Mouse (Mus musculus) neural tube, embryonic 14.5 days (tissue): ENCODE data around the gene Gm49325. TPM values are rescaled to one million over a fixed set of nuclear protein-coding genes. Genes with fewer than 3 reads are reported as not detected.

ENCODE experiments used
- ATAC-seq: fragments of 200-750 bp; cut with Nextera tagmentation; 2 replicates; pipeline ENCODE4 v1.8.0; 2017; ENCODE audit warnings: low read depth, mild to moderate bottlenecking, moderate TSS enrichment, moderate library complexity
- H3K27ac ChIP-seq: fragments of 300-500 bp; sonication (generic); 2 replicates; pipeline ENCODE4 v1.5.1; 2014; ENCODE audit warnings: low read depth, mild to moderate bottlenecking, control low read depth, low read length, moderate library complexity, mixed read lengths
- H3K27me3 ChIP-seq: fragments of 300-500 bp; sonication (generic); 2 replicates; pipeline ENCODE4 v1.6.1; 2014; ENCODE audit warnings: low read length; ENCODE audit not compliant: control insufficient read depth, insufficient read depth
- H3K36me3 ChIP-seq: fragments of 300-500 bp; sonication (generic); 2 replicates; pipeline ENCODE4 v1.6.1; 2014; ENCODE audit warnings: low read length, mixed read lengths; ENCODE audit not compliant: control insufficient read depth, insufficient read depth
- H3K4me1 ChIP-seq: fragments of 300-500 bp; sonication (generic); 2 replicates; pipeline ENCODE4 v1.6.1; 2014; ENCODE audit warnings: low read length; ENCODE audit not compliant: control insufficient read depth, insufficient read depth
- H3K4me2 ChIP-seq: fragments of 300-500 bp; sonication (generic); 2 replicates; pipeline ENCODE4 v1.6.1; 2014; ENCODE audit warnings: mild to moderate bottlenecking, low read depth, low read length, control low read depth
- H3K4me3 ChIP-seq: fragments of 300-500 bp; sonication (generic); 2 replicates; pipeline ENCODE4 v1.5.1; 2014; ENCODE audit warnings: low read depth, low read length, control low read depth, mixed read lengths
- H3K9ac ChIP-seq: fragments of 300-500 bp; sonication (generic); replicated peaks from 2 replicates; pipeline ENCODE4 v1.6.1; 2014; ENCODE audit warnings: low read depth, mild to moderate bottlenecking, control low read depth, low read length, mixed read lengths
- H3K9me3 ChIP-seq: fragments of 300-500 bp; sonication (generic); 2 replicates; pipeline ENCODE4 v1.6.1; 2016; ENCODE audit warnings: low read length; ENCODE audit not compliant: control insufficient read depth
- WGBS: fragments of 180-500 bp; shearing (Covaris S2); extraction: QIAGEN DNeasy Blood & Tissue Kit; methylation state at CpG from one replicate; pipeline ENCODE4 v1.1.7; 2014; 5-methylcytosine and 5-hydroxymethylcytosine counted together
- polyA plus RNA-seq: library from polyadenylated mRNA; unstranded; fragments of >200 nt; fragmentation: Nextera tagmentation; extraction: Ambion mirVana; gene quantifications from 2 replicates; pipeline ENCODE4 v1.2.1, GENCODE M21; 2014

The Gm49325 gene
- polyA plus RNA-seq, 1 experiment from 2014 or later, result 2.7 TPM

DNA sequence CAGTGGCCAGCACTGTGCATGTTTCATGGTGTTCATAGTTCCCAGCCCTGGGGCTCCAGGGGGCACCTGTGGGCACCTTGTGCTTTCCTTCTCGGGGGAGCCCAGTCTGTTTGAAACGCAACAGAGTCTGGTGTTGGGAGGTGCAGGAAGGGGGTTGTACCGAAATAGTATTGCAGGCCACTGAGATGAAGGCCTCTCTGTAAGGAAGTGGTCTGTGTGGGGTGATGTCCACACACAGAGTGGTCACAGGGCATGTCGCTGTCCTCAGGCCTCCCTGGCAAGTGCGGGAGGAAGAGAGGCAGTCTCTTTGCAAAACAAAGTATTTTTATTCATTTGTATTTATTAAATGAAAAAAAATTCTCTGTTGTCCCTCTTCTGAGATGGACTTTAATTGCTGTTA is 39.6 kb downstream of the Gm49325 start:
- H3K27me3 ChIP-seq, result no peaks in the 10 kb centered on the region
- no peak overlapping the region for H3K4me3 ChIP-seq
- H3K27ac ChIP-seq, result no peak overlapping the region
- H3K36me3 ChIP-seq, result peaks cover 42% of the 10 kb centered on the region
- ATAC-seq, result no peak
- H3K9ac ChIP-seq, result no peak overlapping the region
- 88% methylated on average over 5 of the region's 5 CpGs for WGBS
- H3K4me2 ChIP-seq, result no peak overlapping the region
- 0 out of 2 replicates have a peak, but pooled peaks cover 5% of the 10 kb centered on the region for H3K4me1 ChIP-seq
- no peaks in the 10 kb centered on the region for H3K9me3 ChIP-seq

DNA sequence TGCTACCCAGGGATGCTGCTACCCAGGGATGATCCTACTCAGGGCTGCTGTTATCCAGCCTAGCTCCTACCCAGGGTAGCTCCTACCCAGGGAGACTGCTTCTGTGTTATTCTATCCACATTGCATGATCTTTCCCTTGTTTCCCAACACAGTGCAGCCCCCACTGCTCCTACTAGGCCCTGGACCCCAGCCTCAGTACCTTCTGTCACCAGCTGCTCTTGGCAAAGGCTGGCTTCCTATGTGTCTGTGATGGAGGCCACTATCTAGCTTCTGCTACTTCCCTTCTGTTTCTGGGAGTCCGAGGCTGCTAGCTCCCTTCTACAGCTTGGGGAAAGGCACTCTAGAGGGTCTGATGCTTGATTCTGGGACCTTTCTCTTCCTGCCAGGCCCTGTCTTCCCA is 41.5 kb downstream of the Gm49325 start:
- Histone ChIP-seq H3K4me2 (no peak overlapping the region), H3K27me3 (no peaks in the 10 kb centered on the region), H3K36me3 (peaks cover 32% of the 10 kb centered on the region), H3K9me3 (no peaks in the 10 kb centered on the region), H3K4me3 (no peak overlapping the region), H3K27ac (no peak overlapping the region), H3K4me1 (0 out of 2 replicates have a peak, but pooled peaks cover 5% of the 10 kb centered on the region), H3K9ac (no peak overlapping the region)
- ATAC-seq, result no peak
- WGBS, result 63% methylated on average over 1 of the region's 1 CpGs

DNA sequence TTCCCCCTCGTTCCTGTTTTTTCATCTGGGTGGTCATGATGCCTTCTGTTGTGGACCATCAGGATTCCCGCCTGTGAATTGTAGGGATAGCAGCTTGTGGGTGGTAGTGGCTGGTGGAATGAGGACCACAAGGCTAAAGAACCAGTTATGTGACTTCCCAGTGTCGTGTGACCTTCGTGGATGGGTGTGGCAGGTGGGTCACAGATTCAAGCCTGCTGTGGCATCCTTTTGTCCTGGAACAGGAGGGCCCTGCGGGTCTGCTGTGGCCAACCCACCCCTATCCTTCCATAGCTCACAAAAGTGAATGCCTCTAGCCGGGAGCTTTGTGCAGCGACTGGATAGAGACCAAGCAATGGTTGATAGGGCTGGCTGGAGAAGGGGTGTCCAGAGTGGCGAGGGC is 41.9 kb downstream of the Gm49325 start:
- Histone ChIP-seq H3K4me1 (0 out of 2 replicates have a peak, but pooled peaks cover 5% of the 10 kb centered on the region), H3K4me2 (no peak overlapping the region), H3K27me3 (no peaks in the 10 kb centered on the region), H3K9ac (no peak overlapping the region), H3K27ac (no peak overlapping the region), H3K9me3 (no peaks in the 10 kb centered on the region), H3K36me3 (peaks cover 30% of the 10 kb centered on the region), H3K4me3 (no peak overlapping the region)
- no peak for ATAC-seq
- 88% methylated on average over 8 of the region's 8 CpGs for WGBS

DNA sequence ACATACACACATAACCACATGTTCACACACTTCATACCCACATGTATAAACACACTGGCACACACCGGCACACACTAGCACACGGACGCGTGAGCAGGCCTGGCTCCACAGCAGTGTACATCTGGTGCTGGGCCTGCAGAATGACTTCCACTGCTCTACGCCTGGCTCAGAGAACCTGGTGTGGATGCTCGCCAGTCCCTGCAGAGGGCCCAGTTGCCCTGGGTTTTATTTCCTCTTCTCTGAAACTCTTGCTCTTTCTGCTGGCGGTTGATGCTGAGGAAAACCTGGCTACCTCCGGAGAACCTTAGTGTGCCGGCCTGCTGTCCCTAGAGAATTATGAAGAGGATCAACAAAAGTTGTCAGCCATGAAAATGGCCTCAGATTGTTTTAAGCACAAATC is 46.0 kb downstream of the Gm49325 start:
- no peak overlapping the region for H3K27ac ChIP-seq
- 91% methylated on average over 9 of the region's 9 CpGs for WGBS
- no peak for ATAC-seq
- no peak overlapping the region for H3K4me2 ChIP-seq
- H3K27me3 ChIP-seq, result no peaks in the 10 kb centered on the region
- no peaks in the 10 kb centered on the region for H3K9me3 ChIP-seq
- H3K9ac ChIP-seq, result no peak overlapping the region
- H3K36me3 ChIP-seq, result no peaks in the 10 kb centered on the region
- no peak overlapping the region for H3K4me3 ChIP-seq
- H3K4me1 ChIP-seq, result 0 out of 2 replicates have a peak, but pooled peaks cover 5% of the 10 kb centered on the region

DNA sequence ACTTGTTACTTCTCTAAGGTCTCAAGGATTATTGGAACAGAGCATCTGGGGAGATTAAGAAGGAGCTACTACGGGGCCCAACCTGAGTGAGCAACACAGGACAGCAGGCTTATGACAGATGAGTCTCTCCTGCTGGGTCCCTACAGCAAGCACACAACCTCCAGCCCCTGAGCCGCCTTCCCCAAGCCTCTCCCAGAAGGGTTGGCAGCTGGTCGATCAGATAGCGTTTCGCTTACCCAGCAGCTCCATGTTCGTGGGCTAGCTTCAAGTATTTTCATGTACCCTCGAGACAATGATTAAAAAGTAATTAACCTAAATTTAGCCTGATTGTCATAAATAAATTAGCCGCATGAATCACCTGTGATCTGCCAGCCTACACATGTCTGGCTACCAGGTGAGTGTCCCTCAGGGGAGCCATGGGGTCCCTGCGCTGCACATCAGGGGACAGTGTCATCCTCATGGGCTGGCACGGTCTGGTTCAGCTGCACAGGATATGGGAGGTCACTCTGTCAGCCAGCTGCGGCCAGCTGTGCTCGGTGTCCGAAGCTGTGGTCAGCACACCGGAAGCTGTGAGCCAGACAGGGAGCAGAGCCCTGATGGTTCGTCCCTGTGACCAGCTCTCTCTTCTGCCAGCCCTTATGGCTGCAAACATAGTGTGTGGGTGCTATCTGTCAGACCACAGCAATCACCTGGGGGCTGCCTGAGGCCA is 52.4 kb downstream of the Gm49325 start:
- Histone ChIP-seq H3K27me3 (no peaks in the 10 kb centered on the region), H3K4me3 (no peak overlapping the region), H3K9ac (no peak overlapping the region), H3K4me1 (no peaks in the 10 kb centered on the region), H3K36me3 (no peaks in the 10 kb centered on the region), H3K4me2 (no peak overlapping the region), H3K9me3 (no peaks in the 10 kb centered on the region), H3K27ac (no peak overlapping the region)
- WGBS, result 58% methylated on average over 15 of the region's 15 CpGs
- ATAC-seq, result no peak

DNA sequence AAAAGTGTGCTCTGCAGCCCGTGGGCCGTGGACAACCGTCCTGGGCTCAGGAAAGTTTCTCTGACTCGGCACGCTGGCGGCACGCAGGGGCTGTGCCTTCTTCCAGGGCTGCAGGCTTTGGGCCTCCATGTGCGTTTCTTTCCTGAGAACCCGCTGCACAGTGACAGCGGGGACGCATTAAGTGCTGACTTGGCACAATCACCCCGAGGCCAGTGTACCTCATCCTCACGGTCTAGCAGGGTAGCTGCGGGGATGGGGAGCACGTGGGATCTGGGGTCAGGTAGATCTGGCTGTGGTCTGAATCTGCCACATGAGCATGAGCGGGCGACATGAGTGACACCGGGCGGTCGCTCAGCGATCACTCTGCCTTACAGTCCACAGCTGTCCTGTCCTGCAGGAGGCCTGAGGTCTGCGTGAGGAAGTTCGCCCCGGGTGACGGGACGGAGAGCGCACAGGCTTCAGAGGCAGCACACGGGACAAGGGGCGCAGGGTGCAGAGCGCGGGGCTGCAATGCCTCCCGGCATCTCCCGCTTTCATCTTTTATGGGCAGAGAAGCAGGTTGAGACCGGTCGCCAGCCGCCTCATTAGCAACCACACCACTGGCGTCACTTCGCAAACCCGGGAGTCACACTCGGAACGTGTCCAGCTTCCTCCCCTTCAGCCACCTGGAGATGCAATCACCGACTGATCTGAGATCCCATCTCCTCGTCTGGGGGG is 58.1 kb downstream of the Gm49325 start:
- Histone ChIP-seq H3K27me3 (no peaks in the 10 kb centered on the region), H3K9ac (no peak overlapping the region), H3K4me2 (peak overlapping the region; percentile 16; the same call in 1 of the 2 replicates), H3K36me3 (no peaks in the 10 kb centered on the region), H3K4me3 (no peak overlapping the region), H3K4me1 (no peaks in the 10 kb centered on the region), H3K27ac (no peak overlapping the region), H3K9me3 (no peaks in the 10 kb centered on the region)
- WGBS, result 36% methylated on average over 43 of the region's 43 CpGs
- no peak; the same call in 1 of the 2 replicates for ATAC-seq

DNA sequence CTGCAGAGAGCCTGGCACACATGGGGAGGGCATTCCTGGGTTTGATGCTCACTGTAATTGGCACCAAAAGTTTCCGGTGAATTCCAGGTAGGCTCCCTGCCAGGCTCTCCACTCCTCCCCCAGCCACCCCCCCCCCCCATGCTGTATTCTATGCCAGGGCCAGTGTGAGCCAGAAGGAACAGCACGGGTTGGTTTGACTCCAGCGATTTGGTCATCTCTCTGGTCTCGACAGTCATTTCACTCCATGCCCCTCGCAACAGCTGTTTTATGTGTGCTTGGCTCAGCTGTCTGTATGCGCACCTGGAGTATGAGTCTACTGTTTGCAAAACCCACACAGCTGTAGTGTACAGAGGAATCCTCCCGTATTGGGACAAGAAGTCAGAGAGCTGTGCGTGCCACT is 60.3 kb downstream of the Gm49325 start:
- H3K4me1 ChIP-seq, result no peaks in the 10 kb centered on the region

DNA sequence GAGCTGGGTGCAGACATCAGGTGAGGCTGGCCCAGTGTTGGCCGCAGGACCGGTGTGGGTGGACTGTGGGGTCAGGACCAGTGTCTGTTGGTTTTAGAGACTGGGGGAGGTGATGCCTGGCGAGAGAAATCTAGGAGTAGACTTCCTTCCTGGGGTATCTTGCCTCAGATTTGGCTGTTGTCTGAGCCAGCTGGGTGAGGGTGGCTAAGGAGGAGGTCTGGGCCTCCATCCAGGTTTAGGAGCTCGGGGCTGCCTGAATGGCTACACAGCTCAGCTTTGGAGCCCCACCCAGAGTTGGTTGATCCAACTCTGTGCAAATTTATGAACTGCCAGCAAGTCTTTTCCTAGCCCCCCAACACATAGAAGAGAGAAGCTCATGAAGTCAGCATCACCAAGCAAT is 61.4 kb downstream of the Gm49325 start:
- no peak overlapping the region for H3K27ac ChIP-seq
- H3K4me1 ChIP-seq, result no peaks in the 10 kb centered on the region
- no peaks in the 10 kb centered on the region for H3K9me3 ChIP-seq
- no peak overlapping the region for H3K4me3 ChIP-seq
- H3K27me3 ChIP-seq, result no peaks in the 10 kb centered on the region
- H3K9ac ChIP-seq, result no peak overlapping the region
- no peaks in the 10 kb centered on the region for H3K36me3 ChIP-seq
- no peak for ATAC-seq
- H3K4me2 ChIP-seq, result no peak overlapping the region
- WGBS, result 90% methylated on average over 4 of the region's 4 CpGs

More for the DNA sequence above, 60.3 kb downstream of the Gm49325 start:
- no peak overlapping the region for H3K4me3 ChIP-seq
- H3K9me3 ChIP-seq, result no peaks in the 10 kb centered on the region
- no peaks in the 10 kb centered on the region for H3K27me3 ChIP-seq
- no peak overlapping the region for H3K4me2 ChIP-seq
- WGBS, result 84% methylated on average over 8 of the region's 8 CpGs
- no peaks in the 10 kb centered on the region for H3K36me3 ChIP-seq
- no peak for ATAC-seq
- H3K27ac ChIP-seq, result no peak overlapping the region
- no peak overlapping the region for H3K9ac ChIP-seq

DNA sequence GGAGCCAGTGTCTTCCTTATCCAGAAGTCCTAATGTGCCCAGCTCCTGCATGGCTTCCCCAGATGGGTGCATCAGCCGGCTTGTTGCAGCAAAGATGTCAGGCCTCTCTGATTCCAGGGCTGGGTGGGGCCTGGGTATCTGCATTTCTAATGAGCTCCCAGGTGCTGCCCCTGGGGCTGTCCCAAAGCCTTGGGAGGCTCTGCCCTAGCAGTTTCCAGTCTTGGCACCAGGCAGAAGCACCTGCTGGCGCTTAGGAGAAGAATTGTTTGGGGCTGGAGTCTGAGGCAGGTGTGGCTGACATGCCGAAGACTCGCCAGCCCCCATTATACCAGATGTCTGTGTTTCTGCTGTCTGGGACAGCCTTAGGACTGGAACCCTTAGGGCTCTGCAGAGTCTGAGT is 64.7 kb downstream of the Gm49325 start:
- 77% methylated on average over 4 of the region's 4 CpGs for WGBS
- Histone ChIP-seq H3K4me3 (no peak overlapping the region), H3K4me1 (no peaks in the 10 kb centered on the region), H3K36me3 (no peaks in the 10 kb centered on the region), H3K9me3 (no peaks in the 10 kb centered on the region), H3K27ac (no peak overlapping the region), H3K4me2 (no peak overlapping the region), H3K9ac (no peak overlapping the region), H3K27me3 (no peaks in the 10 kb centered on the region)
- ATAC-seq, result no peak
